8 mouse cellular contexts compared by ENCODE assay signal in genomic region chr14:55826551-55827340, GRCm38 (mm10). TPM values are rescaled to one million over a fixed set of nuclear protein-coding genes. Genes with fewer than 3 reads are reported as not detected.
DNase-seq lines count a peak whose midpoint lies in the region; ATAC-seq and TF ChIP-seq lines count a peak whose summit lies in the region.

No protein-coding gene starts in this region.

- H3K4me2 ChIP-seq in hindbrain, embryonic 16.5 days (ENCODE audit: low read length), result peak overlapping the region; percentile 85
- peak overlapping the region; percentile 89 for H3K4me2 ChIP-seq in midbrain, embryonic 16.5 days (ENCODE audit: low read length)

- DNase-seq in cerebellum, adult 2 months, result peak in 1 of 2 experiments; percentile 30
- DNase-seq in cerebellum, adult 8-10 months, result no peak
- DNase-seq in urinary bladder, postnatal 14 days (ENCODE audit: low spot score), result peak; percentile 12
- DNase-seq in urinary bladder, postnatal 10 days (ENCODE audit: low spot score), result no peak
- DNase-seq in B cell, adult 2 months, result no peak

- TF ChIP-seq CTCF in cerebellum, adult 2 months (IDR thresholded peaks at IDR 0.05; ENCODE audit: borderline replicate concordance, insufficient read depth, low read depth, low read length), result no peak

- 18% methylated on average over 41 of the region's 41 CpGs for WGBS in cerebellum, adult 2 months
- WGBS in hindbrain, embryonic 16.5 days, result 10% methylated on average over 41 of the region's 41 CpGs
- 15% methylated on average over 40 of the region's 41 CpGs for WGBS in midbrain, embryonic 16.5 days

- no peak for TF ChIP-seq POLR2A in cerebellum, adult 2 months (IDR thresholded peaks at IDR 0.05; ENCODE audit: borderline replicate concordance, insufficient read depth, low read length)

- H3K27ac ChIP-seq in cerebellum, adult 2 months (ENCODE audit: insufficient read depth, low read length), result no peak overlapping the region
- H3K27ac ChIP-seq in hindbrain, embryonic 16.5 days (ENCODE audit: low read depth, low read length), result no peak overlapping the region
- H3K27ac ChIP-seq in midbrain, embryonic 16.5 days (ENCODE audit: low read length), result no peak overlapping the region

- H3K9ac ChIP-seq in hindbrain, embryonic 16.5 days (ENCODE audit: low read depth, low read length), result peak overlapping the region; percentile 54
- peak overlapping the region; percentile 41; the same call in 1 of the 2 replicates for H3K9ac ChIP-seq in midbrain, embryonic 16.5 days (ENCODE audit: low read depth, low read length)

- no peaks in the 10 kb centered on the region for H3K9me3 ChIP-seq in hindbrain, embryonic 16.5 days (ENCODE audit: control insufficient read depth, low read length)
- H3K9me3 ChIP-seq in midbrain, embryonic 16.5 days (replicated peaks; ENCODE audit: control insufficient read depth, low read length, poor library complexity, severe bottlenecking), result no peaks in the 10 kb centered on the region

- peaks cover 3% of the 10 kb centered on the region; the same call in 1 of the 2 replicates for H3K27me3 ChIP-seq in cerebellum, adult 2 months (ENCODE audit: control insufficient read depth, insufficient read depth, low read length)
- peaks cover 7% of the 10 kb centered on the region; the same call in 1 of the 2 replicates for H3K27me3 ChIP-seq in hindbrain, embryonic 16.5 days (replicated peaks; ENCODE audit: control insufficient read depth, insufficient read depth, low read length)
- H3K27me3 ChIP-seq in midbrain, embryonic 16.5 days (ENCODE audit: control insufficient read depth, insufficient read depth, low read depth, low read length), result peaks cover 13% of the 10 kb centered on the region

- H3K4me3 ChIP-seq in cerebellum, adult 2 months (replicated peaks; ENCODE audit: insufficient read depth, low read depth, low read length), result peak overlapping the region; percentile 24
- peak overlapping the region; percentile 63 for H3K4me3 ChIP-seq in hindbrain, embryonic 16.5 days (ENCODE audit: low read length)
- H3K4me3 ChIP-seq in midbrain, embryonic 16.5 days (ENCODE audit: low read depth, low read length), result peak overlapping the region; percentile 46

- no peak for ATAC-seq in hindbrain, embryonic 16.5 days
- no peak for ATAC-seq in midbrain, embryonic 16.5 days
- ATAC-seq in megakaryocyte progenitor cell, adult 5-6 weeks (replicated peaks; ENCODE audit: poor library complexity), result no peak

- no peaks in the 10 kb centered on the region for H3K4me1 ChIP-seq in cerebellum, adult 2 months (ENCODE audit: control insufficient read depth, insufficient read depth, low read length)
- H3K4me1 ChIP-seq in hindbrain, embryonic 16.5 days (ENCODE audit: control insufficient read depth, insufficient read depth, low read depth, low read length), result peaks cover 31% of the 10 kb centered on the region
- H3K4me1 ChIP-seq in midbrain, embryonic 16.5 days (ENCODE audit: control insufficient read depth, insufficient read depth, low read length), result peaks cover 26% of the 10 kb centered on the region

- H3K36me3 ChIP-seq in hindbrain, embryonic 16.5 days (ENCODE audit: control insufficient read depth, insufficient read depth, low read length), result no peaks in the 10 kb centered on the region
- no peaks in the 10 kb centered on the region for H3K36me3 ChIP-seq in midbrain, embryonic 16.5 days (ENCODE audit: control insufficient read depth, insufficient read depth, low read length)

RNA-seq across cellular contexts. Expression of gene Nfatc4, which starts 3.8 kb away (rescaled TPM):
- 1.5 and 1.7 TPM in 2 replicates for polyA plus RNA-seq in cerebellum, adult 2 months (2012; rRNA removed)
- 6.5 and 11.9 TPM in 2 replicates for polyA plus RNA-seq in hindbrain, embryonic 16.5 days (2015; fragmentation: Nextera tagmentation; extraction: Ambion mirVana)
- polyA plus RNA-seq in midbrain, embryonic 16.5 days (2015; fragmentation: Nextera tagmentation; extraction: Ambion mirVana), result 6.7 and 7.0 TPM in 2 replicates
- total RNA-seq in megakaryocyte progenitor cell, adult 5-6 weeks (2015), result not detected in 2 replicates
- total RNA-seq in megakaryocyte progenitor cell, adult 5-6 weeks (2017), result not detected in 2 replicates

RNA-seq across cellular contexts. Expression of gene Nynrin, which starts 27.1 kb away (rescaled TPM):
- 4.5 and 4.8 TPM in 2 replicates for polyA plus RNA-seq in cerebellum, adult 2 months (2012; rRNA removed)
- polyA plus RNA-seq in hindbrain, embryonic 16.5 days (2015; fragmentation: Nextera tagmentation; extraction: Ambion mirVana), result 8.4 and 13.7 TPM in 2 replicates
- 11.0 and 11.9 TPM in 2 replicates for polyA plus RNA-seq in midbrain, embryonic 16.5 days (2015; fragmentation: Nextera tagmentation; extraction: Ambion mirVana)
- 2.8 and 3.9 TPM in 2 replicates for total RNA-seq in megakaryocyte progenitor cell, adult 5-6 weeks (2015)
- 1.9 and 2.7 TPM in 2 replicates for total RNA-seq in megakaryocyte progenitor cell, adult 5-6 weeks (2017)

RNA-seq across cellular contexts. Expression of gene Ripk3, which starts 38.1 kb away (rescaled TPM):
- polyA plus RNA-seq in cerebellum, adult 2 months (2012; rRNA removed), result 0.39 and 0.60 TPM in 2 replicates
- polyA plus RNA-seq in hindbrain, embryonic 16.5 days (2015; fragmentation: Nextera tagmentation; extraction: Ambion mirVana), result 2.3 and 3.6 TPM in 2 replicates
- 1.6 and 1.7 TPM in 2 replicates for polyA plus RNA-seq in midbrain, embryonic 16.5 days (2015; fragmentation: Nextera tagmentation; extraction: Ambion mirVana)
- 116 and 152 TPM in 2 replicates for total RNA-seq in megakaryocyte progenitor cell, adult 5-6 weeks (2015)
- total RNA-seq in megakaryocyte progenitor cell, adult 5-6 weeks (2017), result 25.3 and 49.9 TPM in 2 replicates

RNA-seq across cellular contexts. Expression of gene Adcy4, which starts 42.9 kb away (rescaled TPM):
- polyA plus RNA-seq in cerebellum, adult 2 months (2012; rRNA removed), result 4.0 and 4.1 TPM in 2 replicates
- 3.5 and 5.1 TPM in 2 replicates for polyA plus RNA-seq in hindbrain, embryonic 16.5 days (2015; fragmentation: Nextera tagmentation; extraction: Ambion mirVana)
- 4.0 and 5.0 TPM in 2 replicates for polyA plus RNA-seq in midbrain, embryonic 16.5 days (2015; fragmentation: Nextera tagmentation; extraction: Ambion mirVana)
- total RNA-seq in megakaryocyte progenitor cell, adult 5-6 weeks (2015), result 0.05 TPM in 1 of 2 replicates, not detected in the other
- total RNA-seq in megakaryocyte progenitor cell, adult 5-6 weeks (2017), result not detected in 2 replicates

RNA-seq across cellular contexts. Expression of gene Cbln3, which starts 57.4 kb away (rescaled TPM):
- 534 and 635 TPM in 2 replicates for polyA plus RNA-seq in cerebellum, adult 2 months (2012; rRNA removed)
- 0.35 and 0.56 TPM in 2 replicates for polyA plus RNA-seq in hindbrain, embryonic 16.5 days (2015; fragmentation: Nextera tagmentation; extraction: Ambion mirVana)
- polyA plus RNA-seq in midbrain, embryonic 16.5 days (2015; fragmentation: Nextera tagmentation; extraction: Ambion mirVana), result 0.15 and 0.20 TPM in 2 replicates
- total RNA-seq in megakaryocyte progenitor cell, adult 5-6 weeks (2015), result 0.17 TPM in 1 of 2 replicates, not detected in the other
- 0.07 TPM in 1 of 2 replicates, not detected in the other for total RNA-seq in megakaryocyte progenitor cell, adult 5-6 weeks (2017)
